Mouse (Mus musculus): ENCODE measurements around the gene Fmnl1.

DNA sequence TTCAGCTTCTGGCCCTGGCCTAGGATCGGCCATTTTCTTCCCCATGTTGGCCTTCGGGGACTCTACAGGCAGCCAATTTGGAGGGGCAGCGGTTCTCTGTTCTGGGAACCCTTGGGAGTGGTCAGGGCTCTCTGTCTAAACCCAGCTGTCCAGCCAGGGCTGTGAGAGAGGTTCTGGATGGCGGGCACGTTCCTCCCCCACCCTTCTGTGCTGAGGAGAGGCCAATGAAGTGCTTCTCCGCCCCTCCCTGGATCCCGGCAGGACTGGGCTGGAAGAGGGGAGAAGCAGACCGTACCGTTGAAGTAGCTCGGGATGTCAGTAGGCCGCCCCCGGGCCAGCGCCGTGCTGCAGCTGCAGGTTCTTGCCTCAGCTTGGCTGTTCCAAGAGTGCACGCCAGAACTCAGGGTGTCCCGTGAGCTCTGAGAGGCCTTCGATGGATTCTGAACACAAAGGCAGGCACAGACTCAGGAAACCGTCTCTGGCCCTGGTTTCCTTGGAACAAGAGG, 53.1 kb downstream of the Fmnl1 start:
- TF ChIP-seq CTCF (conservative IDR thresholded peaks at IDR 0.05; ENCODE audit: low read length), result no peak
- no peak for TF ChIP-seq NANOG (IDR thresholded peaks at IDR 0.05; ENCODE audit: borderline replicate concordance, low read length)
- TF ChIP-seq POU5F1 (IDR thresholded peaks at IDR 0.05; ENCODE audit: borderline replicate concordance, low read length), result no peak

Measured in E14TG2a.4 (cell line).